Mouse (Mus musculus): Measurements from ENCODE around the gene Nup107. TPM values are rescaled to one million over a fixed set of nuclear protein-coding genes. Genes with fewer than 3 reads are reported as not detected.

Gene Nup107
- polyA plus RNA-seq, 1 experiment from 2014 or later = 45.1 TPM

GRCm38 (mm10) chr10:117782491-117783260, 9.8 kb downstream of the Nup107 start:
- no peaks in the 10 kb centered on the region for H3K9me3 ChIP-seq
- H3K4me2 ChIP-seq (replicated peaks) = no peak overlapping the region
- 93% methylated on average over 14 of the region's 14 CpGs for WGBS
- no peak overlapping the region for H3K27ac ChIP-seq
- peaks cover 87% of the 10 kb centered on the region for H3K36me3 ChIP-seq
- H3K4me1 ChIP-seq (replicated peaks) = no peaks in the 10 kb centered on the region
- H3K27me3 ChIP-seq = no peaks in the 10 kb centered on the region
- H3K9ac ChIP-seq (replicated peaks) = no peak overlapping the region
- H3K4me3 ChIP-seq (replicated peaks) = no peak overlapping the region
- no peak for ATAC-seq

- 98% methylated on average over 2 of the region's 2 CpGs for WGBS
- H3K4me3 ChIP-seq (replicated peaks) = no peak overlapping the region
- no peaks in the 10 kb centered on the region for H3K4me1 ChIP-seq (replicated peaks)
- H3K27me3 ChIP-seq = no peaks in the 10 kb centered on the region
- H3K9me3 ChIP-seq = no peaks in the 10 kb centered on the region
- ATAC-seq = no peak
- H3K4me2 ChIP-seq (replicated peaks) = no peak overlapping the region
- peaks cover 85% of the 10 kb centered on the region for H3K36me3 ChIP-seq
- H3K9ac ChIP-seq (replicated peaks) = no peak overlapping the region
- H3K27ac ChIP-seq = no peak overlapping the region
Observed at GRCm38 (mm10) chr10:117782056-117782455, 10.4 kb downstream of the Nup107 start.

GRCm38 (mm10) chr10:117781021-117781725, 11.3 kb downstream of the Nup107 start:
- H3K4me3 ChIP-seq (replicated peaks) = no peak overlapping the region
- H3K27ac ChIP-seq = no peak overlapping the region
- peaks cover 83% of the 10 kb centered on the region for H3K36me3 ChIP-seq
- no peaks in the 10 kb centered on the region for H3K4me1 ChIP-seq (replicated peaks)
- no peaks in the 10 kb centered on the region for H3K9me3 ChIP-seq
- no peak overlapping the region for H3K9ac ChIP-seq (replicated peaks)
- no peak overlapping the region for H3K4me2 ChIP-seq (replicated peaks)
- WGBS = 95% methylated on average over 17 of the region's 17 CpGs
- H3K27me3 ChIP-seq = no peaks in the 10 kb centered on the region
- ATAC-seq = no peak

- ATAC-seq = no peak
- Histone ChIP-seq H3K27ac (no peak overlapping the region), H3K4me1 (replicated peaks) (no peaks in the 10 kb centered on the region), H3K4me2 (replicated peaks) (no peak overlapping the region), H3K4me3 (replicated peaks) (no peak overlapping the region), H3K27me3 (no peaks in the 10 kb centered on the region), H3K9me3 (no peaks in the 10 kb centered on the region), H3K9ac (replicated peaks) (no peak overlapping the region), H3K36me3 (peaks cover 83% of the 10 kb centered on the region)
- WGBS = 95% methylated on average over 6 of the region's 6 CpGs
Observed at GRCm38 (mm10) chr10:117780306-117780911, 12.1 kb downstream of the Nup107 start.

DNA sequence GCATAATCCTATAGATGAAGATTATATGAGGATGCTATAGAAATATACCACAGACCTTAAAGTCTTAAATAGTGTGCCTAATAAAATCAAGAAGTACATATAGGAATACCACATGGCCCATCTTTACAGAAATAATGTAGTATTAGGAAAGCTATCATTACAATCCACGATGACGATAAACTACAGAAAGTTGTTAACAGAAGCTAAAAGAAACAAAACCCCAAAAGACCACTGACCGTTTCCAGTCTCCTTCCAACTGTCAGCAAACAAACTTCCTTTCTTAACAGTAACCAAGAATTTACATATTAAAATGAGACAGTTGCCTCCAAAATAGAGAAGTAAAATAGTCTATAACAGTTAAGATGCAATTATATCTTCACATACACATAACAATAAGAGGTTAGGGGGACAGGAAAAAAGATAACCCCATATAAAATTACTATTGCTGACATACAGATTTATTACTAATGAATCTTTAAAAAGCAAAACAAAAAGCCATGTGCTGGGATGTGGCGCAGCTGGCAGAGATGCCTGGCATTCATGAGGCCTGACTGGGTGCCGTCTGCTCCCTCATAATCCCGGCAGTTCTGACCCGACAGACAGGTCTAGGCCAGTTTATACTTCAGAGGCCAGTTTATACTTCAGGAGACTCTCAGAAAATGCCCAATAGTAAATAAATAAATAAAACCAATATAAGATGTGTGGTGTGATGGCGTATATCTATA, 12.8 kb downstream of the Nup107 start:
- Histone ChIP-seq H3K4me2 (replicated peaks) (no peak overlapping the region), H3K36me3 (peaks cover 84% of the 10 kb centered on the region), H3K9ac (replicated peaks) (no peak overlapping the region), H3K27me3 (no peaks in the 10 kb centered on the region), H3K4me3 (replicated peaks) (no peak overlapping the region), H3K27ac (no peak overlapping the region), H3K4me1 (replicated peaks) (no peaks in the 10 kb centered on the region), H3K9me3 (no peaks in the 10 kb centered on the region)
- WGBS = 95% methylated on average over 8 of the region's 8 CpGs
- ATAC-seq = no peak

DNA sequence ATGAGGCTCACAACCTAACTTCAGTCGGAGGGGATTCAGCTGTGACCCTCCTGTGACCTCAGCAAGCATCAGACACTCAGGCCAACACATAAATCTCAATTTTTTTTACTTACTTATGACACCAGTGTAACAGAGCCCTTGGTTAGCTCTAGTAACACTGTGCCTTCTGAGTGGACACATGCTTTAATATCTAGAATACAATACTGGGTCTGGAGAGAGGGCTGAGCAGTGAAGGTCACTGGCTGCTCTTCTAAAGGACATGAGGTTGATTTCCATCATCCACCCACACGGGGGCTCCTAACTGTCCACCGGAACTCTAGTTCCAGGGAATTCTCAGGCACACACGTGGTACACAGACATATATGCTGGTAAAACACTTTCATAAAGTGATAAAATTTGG, 13.6 kb downstream of the Nup107 start:
- Histone ChIP-seq H3K9ac (replicated peaks) (no peak overlapping the region), H3K4me2 (replicated peaks) (no peak overlapping the region), H3K4me3 (replicated peaks) (no peak overlapping the region), H3K9me3 (no peaks in the 10 kb centered on the region), H3K27ac (no peak overlapping the region), H3K36me3 (peaks cover 85% of the 10 kb centered on the region), H3K4me1 (replicated peaks) (no peaks in the 10 kb centered on the region), H3K27me3 (no peaks in the 10 kb centered on the region)
- 91% methylated on average over 4 of the region's 4 CpGs for WGBS
- no peak for ATAC-seq

GRCm38 (mm10) chr10:117778328-117778910, 14.1 kb downstream of the Nup107 start:
- Histone ChIP-seq H3K4me3 (replicated peaks) (no peak overlapping the region), H3K27ac (no peak overlapping the region), H3K9me3 (no peaks in the 10 kb centered on the region), H3K36me3 (peaks cover 85% of the 10 kb centered on the region), H3K27me3 (no peaks in the 10 kb centered on the region), H3K4me1 (replicated peaks) (no peaks in the 10 kb centered on the region), H3K4me2 (replicated peaks) (no peak overlapping the region), H3K9ac (replicated peaks) (no peak overlapping the region)
- ATAC-seq = no peak
- 91% methylated on average over 12 of the region's 12 CpGs for WGBS

- no peak for ATAC-seq
- Histone ChIP-seq H3K9ac (replicated peaks) (no peak overlapping the region), H3K4me3 (replicated peaks) (no peak overlapping the region), H3K27me3 (no peaks in the 10 kb centered on the region), H3K4me1 (replicated peaks) (no peaks in the 10 kb centered on the region), H3K9me3 (no peaks in the 10 kb centered on the region), H3K36me3 (peaks cover 87% of the 10 kb centered on the region), H3K27ac (no peak overlapping the region), H3K4me2 (replicated peaks) (no peak overlapping the region)
- WGBS = 96% methylated on average over 17 of the region's 17 CpGs
Observed at GRCm38 (mm10) chr10:117777501-117778327, 14.8 kb downstream of the Nup107 start.

GRCm38 (mm10) chr10:117777103-117777470, 15.4 kb downstream of the Nup107 start:
- H3K4me2 ChIP-seq (replicated peaks) = no peak overlapping the region
- no peaks in the 10 kb centered on the region for H3K9me3 ChIP-seq
- no peak for ATAC-seq
- no peak overlapping the region for H3K27ac ChIP-seq
- H3K36me3 ChIP-seq = peaks cover 87% of the 10 kb centered on the region
- no peak overlapping the region for H3K4me3 ChIP-seq (replicated peaks)
- 93% methylated on average over 3 of the region's 3 CpGs for WGBS
- H3K9ac ChIP-seq (replicated peaks) = no peak overlapping the region
- H3K4me1 ChIP-seq (replicated peaks) = no peaks in the 10 kb centered on the region
- no peaks in the 10 kb centered on the region for H3K27me3 ChIP-seq

DNA sequence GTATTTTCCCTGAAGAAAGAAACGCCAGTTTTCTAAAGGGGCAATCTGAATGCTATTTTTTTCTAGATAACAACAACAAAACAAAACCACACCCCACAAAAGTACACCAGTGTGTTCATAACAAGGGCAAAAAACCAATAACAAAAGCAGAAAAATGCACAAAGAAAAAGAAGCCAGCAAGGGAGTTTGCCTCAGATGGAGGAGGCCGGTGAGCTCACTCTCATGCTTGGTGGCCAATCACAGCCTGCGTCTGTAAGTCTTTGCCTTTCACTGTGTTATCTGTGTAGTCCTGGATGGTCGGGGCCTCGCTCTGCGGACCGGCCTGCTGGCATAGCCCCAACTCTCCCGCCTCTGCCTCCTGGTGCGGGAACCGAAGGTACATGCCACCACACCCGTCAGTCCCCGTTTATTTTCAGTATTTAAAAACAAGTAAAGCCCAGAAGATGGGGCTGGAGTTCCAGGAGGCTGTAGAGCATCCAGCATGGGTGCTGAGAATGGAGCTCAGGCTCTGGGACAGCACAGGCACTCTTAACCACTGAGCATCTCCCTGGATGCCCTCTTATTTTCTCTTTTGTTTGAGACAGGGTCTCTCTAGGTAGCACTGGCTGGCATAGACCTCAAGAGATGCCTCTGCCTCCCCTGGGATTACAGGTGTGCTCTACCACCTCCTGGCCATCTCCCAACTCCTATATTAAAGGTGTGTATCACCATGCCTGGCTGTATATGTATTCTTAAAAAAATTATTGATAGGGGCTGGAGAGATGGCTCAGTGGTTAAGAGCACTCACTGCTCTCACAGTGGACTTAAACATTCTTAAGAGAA, 16.0 kb downstream of the Nup107 start:
- Histone ChIP-seq H3K27ac (no peak overlapping the region), H3K4me1 (replicated peaks) (no peaks in the 10 kb centered on the region), H3K9ac (replicated peaks) (no peak overlapping the region), H3K36me3 (peaks cover 84% of the 10 kb centered on the region), H3K27me3 (no peaks in the 10 kb centered on the region), H3K4me3 (replicated peaks) (no peak overlapping the region), H3K9me3 (no peaks in the 10 kb centered on the region), H3K4me2 (replicated peaks) (no peak overlapping the region)
- ATAC-seq = no peak
- WGBS = 92% methylated on average over 12 of the region's 12 CpGs

Measured in midbrain, embryonic 13.5 days (tissue).